Mouse (Mus musculus) liver, adult 2 months (tissue): ENCODE measurements around the gene Col8a2.

Experiments
- CTCF ChIP-seq: fragments of 200-500 bp; IDR thresholded peaks from 2 replicates; pipeline ENCODE4 v1.5.1; 2011; ENCODE audit warnings: low read depth, low read length, control low read depth
- POLR2A ChIP-seq: fragments of 200-500 bp; IDR thresholded peaks from 2 replicates; pipeline ENCODE4 v1.6.1; 2011; ENCODE audit warnings: low read length, control low read depth; ENCODE audit not compliant: insufficient read depth; ENCODE audit errors: extremely low read depth

DNA sequence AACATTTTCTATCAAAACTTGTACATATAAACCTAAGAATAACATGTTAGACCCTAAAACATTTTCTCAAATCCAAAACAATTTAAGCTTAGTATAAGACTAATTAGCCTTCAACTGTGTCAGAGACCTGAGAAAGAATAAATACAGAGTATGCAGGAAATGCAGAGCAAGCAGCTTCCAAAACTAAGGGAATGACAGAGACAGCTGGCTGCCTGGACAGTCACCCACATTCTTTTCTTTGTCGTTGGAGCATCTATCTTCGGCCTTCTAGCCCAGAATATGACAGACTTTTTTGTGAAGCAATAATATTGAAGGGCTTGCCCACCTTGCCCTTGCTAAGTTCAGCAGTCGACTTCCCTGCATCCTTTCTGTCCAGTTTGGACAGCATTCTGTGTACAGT lies 17.3 kb upstream of the Col8a2 start:
- TF ChIP-seq CTCF: no peak
- no peak for TF ChIP-seq POLR2A
